Mouse (Mus musculus): Measurements from ENCODE around the gene Synj2bp. TPM values are rescaled to one million over a fixed set of nuclear protein-coding genes. Genes with fewer than 3 reads are reported as not detected.

Gene Synj2bp
- polyA plus RNA-seq (2012; rRNA removed; ENCODE audit: low replicate concordance): 35.0 and 38.6 TPM in 2 replicates

DNA sequence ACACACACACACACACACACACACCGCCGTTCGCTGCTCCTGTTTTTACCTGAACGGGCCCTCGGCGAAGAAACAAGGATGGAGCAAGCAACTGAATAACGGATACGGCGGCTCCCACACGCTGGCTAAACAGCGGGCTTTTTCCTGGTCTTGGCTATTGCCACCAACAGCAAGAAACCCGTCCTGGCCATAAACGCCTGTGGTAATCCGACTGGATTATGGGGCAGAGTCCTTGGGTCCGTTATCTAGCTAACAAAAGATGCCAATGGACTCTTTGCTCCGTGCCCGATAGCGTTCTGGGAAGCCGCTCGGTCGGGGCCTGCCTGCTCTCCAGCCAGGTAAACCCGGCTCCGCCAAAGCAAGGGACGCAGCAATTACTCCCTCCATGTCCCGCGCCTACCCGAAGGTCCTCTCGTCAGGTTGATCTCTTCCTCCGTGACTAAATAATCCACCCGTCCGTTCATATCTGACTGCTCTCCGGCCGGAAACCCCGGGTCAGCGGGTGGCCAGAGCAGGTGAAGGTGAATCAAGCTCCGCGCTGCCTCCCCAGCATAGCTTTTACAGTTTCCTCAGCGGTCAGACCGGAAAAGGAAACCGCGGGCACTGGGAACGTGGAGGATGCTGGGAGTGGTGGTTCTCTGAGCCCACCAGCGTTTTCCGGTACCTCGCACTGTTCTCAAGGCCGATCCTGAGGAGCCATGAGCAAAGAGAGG lies at the start of gene Synj2bp, which contains the start of gene Gm20498:
Gene Synj2bp (minus strand): TSS at position 596 of the 713 bp plus-strand sequence.
Gene Gm20498 (minus strand): TSS at position 590 of the 713 bp plus-strand sequence.

DNA sequence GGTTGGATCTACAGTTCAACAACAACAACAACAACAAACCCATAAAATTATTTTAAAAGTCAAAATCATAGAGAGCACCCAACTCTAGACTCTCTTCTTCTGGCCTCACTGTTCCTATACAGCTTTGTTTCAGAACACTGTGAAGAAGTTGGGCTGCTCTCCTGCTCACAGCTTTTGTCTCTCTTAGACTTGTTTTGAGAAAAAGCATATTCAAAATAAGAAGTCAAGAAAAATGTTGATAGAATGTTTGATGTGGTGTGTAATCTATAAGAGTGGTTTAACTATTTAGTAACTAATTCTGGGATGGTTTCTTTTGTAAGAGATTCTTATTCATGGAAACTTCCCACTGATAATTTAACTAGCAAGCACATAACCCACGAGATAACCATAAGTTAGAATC lies 35.7 kb upstream of the Synj2bp start, which contains the start of gene Adam21:
Gene Adam21 (minus strand): TSS at position 101 of the 400 bp plus-strand sequence.

DNA sequence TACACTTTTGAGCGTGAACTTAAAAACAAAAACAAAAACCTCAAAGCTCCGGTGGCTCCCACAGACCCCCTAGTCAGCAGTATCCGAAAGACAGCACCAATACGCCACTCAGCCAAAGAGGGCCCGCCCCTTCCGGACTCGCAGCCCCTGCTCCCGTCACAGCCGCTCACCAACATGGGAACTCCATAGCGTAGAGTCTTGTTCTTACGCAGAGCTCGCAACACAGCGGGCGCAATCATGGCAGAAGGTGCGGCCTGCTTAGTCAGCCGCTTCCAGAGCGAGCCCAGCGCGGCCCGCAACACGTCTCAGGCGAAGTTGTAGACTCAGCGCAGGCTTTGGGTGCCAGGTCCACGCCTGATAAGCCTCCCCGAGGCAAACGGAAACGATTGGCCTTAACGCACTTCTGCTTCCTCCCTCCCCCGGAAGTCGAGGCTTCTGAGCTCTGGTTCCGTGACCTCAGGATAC lies 48.0 kb downstream of the Synj2bp start, which contains the start of gene Cox16:
Gene Cox16 (minus strand): TSS at position 401 of the 465 bp plus-strand sequence.

Other genes starting within 250 kb of the Synj2bp start
- 0.24 and 0.32 TPM in 2 replicates for gene Slc8a3, start 199.7 kb downstream of the Synj2bp start, polyA plus RNA-seq (2012; rRNA removed; ENCODE audit: low replicate concordance)
- gene Gm4787, start 153.4 kb downstream of the Synj2bp start, polyA plus RNA-seq (2012; rRNA removed; ENCODE audit: low replicate concordance): 0.33 and 0.60 TPM in 2 replicates
- 0.23 and 0.45 TPM in 2 replicates for gene Adam4, start 111.0 kb downstream of the Synj2bp start, polyA plus RNA-seq (2012; rRNA removed; ENCODE audit: low replicate concordance)
- gene Cox16, start 47.8 kb downstream of the Synj2bp start, polyA plus RNA-seq (2012; rRNA removed; ENCODE audit: low replicate concordance): 101 and 121 TPM in 2 replicates
- 12.8 and 18.4 TPM in 2 replicates for gene Gm20498, start within 50 bp of the Synj2bp start, polyA plus RNA-seq (2012; rRNA removed; ENCODE audit: low replicate concordance)
- gene Adam21, start 35.6 kb upstream of the Synj2bp start, polyA plus RNA-seq (2012; rRNA removed; ENCODE audit: low replicate concordance): 0.09 TPM in 1 of 2 replicates, not detected in the other
- 11.1 and 12.2 TPM in 2 replicates for gene Med6, start 62.1 kb upstream of the Synj2bp start, polyA plus RNA-seq (2012; rRNA removed; ENCODE audit: low replicate concordance)
- gene Ttc9, start 98.3 kb upstream of the Synj2bp start, polyA plus RNA-seq (2012; rRNA removed; ENCODE audit: low replicate concordance): 1.4 and 4.6 TPM in 2 replicates
- gene Map3k9, start 248.3 kb upstream of the Synj2bp start, polyA plus RNA-seq (2012; rRNA removed; ENCODE audit: low replicate concordance): 0.20 and 1.9 TPM in 2 replicates

Data from subcutaneous adipose tissue, adult 2 months (tissue).